Mouse (Mus musculus): ENCODE measurements around the gene Mrps18a.

The Mrps18a gene

GRCm38 (mm10) chr17:46102608-46103159 is 8.1 kb upstream of the Mrps18a start:
- no peak for DNase-seq (ENCODE audit: low spot score)

- no peak for DNase-seq (ENCODE audit: low spot score)
Observed at GRCm38 (mm10) chr17:46104487-46104886, 6.3 kb upstream of the Mrps18a start.

GRCm38 (mm10) chr17:46108286-46108685 is 2.5 kb upstream of the Mrps18a start:
- no peak for DNase-seq (ENCODE audit: low spot score)

- no peak for DNase-seq (ENCODE audit: low spot score)
Observed at GRCm38 (mm10) chr17:46115489-46115888, 4.7 kb downstream of the Mrps18a start.

GRCm38 (mm10) chr17:46116138-46116537 is 5.4 kb downstream of the Mrps18a start:
- no peak for DNase-seq (ENCODE audit: low spot score)

- no peak for DNase-seq (ENCODE audit: low spot score)
Observed at GRCm38 (mm10) chr17:46116881-46117280, 6.1 kb downstream of the Mrps18a start.

GRCm38 (mm10) chr17:46117623-46118422 is 7.0 kb downstream of the Mrps18a start:
- no peak for DNase-seq (ENCODE audit: low spot score)

- DNase-seq (ENCODE audit: low spot score), result no peak
Observed at GRCm38 (mm10) chr17:46118423-46118850, 7.7 kb downstream of the Mrps18a start.

- no peak for DNase-seq (ENCODE audit: low spot score)
Observed at GRCm38 (mm10) chr17:46119641-46120040, 8.9 kb downstream of the Mrps18a start.

- no peak for DNase-seq (ENCODE audit: low spot score)
Observed at GRCm38 (mm10) chr17:46122791-46123190, 12.0 kb downstream of the Mrps18a start.

- DNase-seq (ENCODE audit: low spot score), result no peak
Observed at GRCm38 (mm10) chr17:46123285-46123684, 12.5 kb downstream of the Mrps18a start.

- DNase-seq (ENCODE audit: low spot score), result no peak
Observed at GRCm38 (mm10) chr17:46123953-46124700, 13.3 kb downstream of the Mrps18a start.

- DNase-seq (ENCODE audit: low spot score), result no peak
Observed at GRCm38 (mm10) chr17:46126608-46127007, 15.8 kb downstream of the Mrps18a start.

- DNase-seq (ENCODE audit: low spot score), result no peak
Observed at GRCm38 (mm10) chr17:46127814-46128493, 17.2 kb downstream of the Mrps18a start.

- peak; percentile 67 for DNase-seq (ENCODE audit: low spot score)
Observed at GRCm38 (mm10) chr17:46129741-46130498, 19.1 kb downstream of the Mrps18a start.

GRCm38 (mm10) chr17:46132058-46132718 is 21.4 kb downstream of the Mrps18a start:
- DNase-seq (ENCODE audit: low spot score), result peak; percentile 75

- DNase-seq (ENCODE audit: low spot score), result no peak
Observed at GRCm38 (mm10) chr17:46132862-46133261, 22.1 kb downstream of the Mrps18a start.

- DNase-seq (ENCODE audit: low spot score), result no peak
Observed at GRCm38 (mm10) chr17:46138563-46139236, 27.9 kb downstream of the Mrps18a start.

GRCm38 (mm10) chr17:46139872-46140271 is 29.1 kb downstream of the Mrps18a start:
- no peak for DNase-seq (ENCODE audit: low spot score)
